Mouse (Mus musculus): ENCODE data around the gene Cabp2.
"Not testable (repeated sequence)": the region's sequence is repeated elsewhere in the genome, so short reads cannot be mapped to it uniquely, and the experiment has no call there.

The Cabp2 gene

DNA sequence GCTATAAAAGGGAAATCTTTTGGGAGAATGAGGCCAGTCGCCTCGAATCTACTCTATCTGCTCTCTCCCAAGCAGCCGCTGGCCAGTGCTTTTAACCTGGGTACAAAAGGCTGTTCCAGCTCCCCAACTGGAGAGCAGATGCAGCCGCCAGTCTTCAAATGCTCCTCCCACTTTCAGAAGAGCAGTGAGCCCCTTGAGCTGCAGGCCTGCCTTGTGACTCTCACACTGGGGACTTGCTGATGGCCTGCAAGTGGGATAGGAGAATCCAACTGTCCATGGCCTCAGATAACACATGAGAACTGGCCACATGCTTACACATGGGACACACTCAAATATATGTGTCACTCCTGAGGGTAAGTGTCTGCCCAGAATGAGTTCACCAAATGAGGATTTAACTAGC lies 24.7 kb upstream of the Cabp2 start:
- DNase-seq: no peak

DNA sequence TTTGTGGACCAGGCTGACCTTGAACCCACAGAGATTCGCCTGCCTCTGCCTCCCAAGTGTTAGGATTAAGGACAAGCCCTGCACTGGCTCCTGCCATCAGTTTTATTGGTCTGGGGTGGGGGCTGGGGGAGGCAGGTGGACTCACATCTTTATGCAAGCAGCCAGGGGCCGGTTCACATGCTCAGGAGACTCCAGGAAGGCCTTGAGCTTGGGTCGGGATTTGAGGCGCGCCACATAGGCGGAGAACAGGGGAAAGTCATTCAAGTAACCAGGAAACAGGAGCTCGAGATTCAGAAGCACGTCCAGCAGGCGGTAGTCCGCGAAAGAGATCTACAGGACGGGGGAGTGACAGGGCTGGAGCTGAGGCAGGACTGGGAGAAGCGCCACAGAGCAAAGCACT lies 24.0 kb upstream of the Cabp2 start:
- no peak for DNase-seq

DNA sequence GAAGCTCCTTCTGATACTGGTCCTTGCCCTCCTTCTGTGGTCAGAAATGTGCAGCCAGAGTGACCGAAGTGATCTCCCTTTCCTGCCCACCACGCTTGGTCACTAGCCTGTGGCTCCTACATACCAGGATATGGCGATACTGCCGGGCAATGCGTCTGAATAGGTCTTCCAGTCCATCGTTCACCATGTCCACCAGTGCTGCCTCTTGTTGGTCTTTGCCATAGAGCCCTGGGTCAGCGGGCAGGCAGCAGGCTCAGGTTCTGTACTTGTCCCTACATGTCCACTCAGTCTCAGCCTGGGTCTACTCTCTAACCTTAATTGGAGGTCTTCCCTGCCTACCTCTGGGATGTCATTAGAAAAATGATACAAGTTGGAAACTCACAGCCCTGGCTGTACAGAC lies 23.4 kb upstream of the Cabp2 start:
- DNase-seq: no peak

DNA sequence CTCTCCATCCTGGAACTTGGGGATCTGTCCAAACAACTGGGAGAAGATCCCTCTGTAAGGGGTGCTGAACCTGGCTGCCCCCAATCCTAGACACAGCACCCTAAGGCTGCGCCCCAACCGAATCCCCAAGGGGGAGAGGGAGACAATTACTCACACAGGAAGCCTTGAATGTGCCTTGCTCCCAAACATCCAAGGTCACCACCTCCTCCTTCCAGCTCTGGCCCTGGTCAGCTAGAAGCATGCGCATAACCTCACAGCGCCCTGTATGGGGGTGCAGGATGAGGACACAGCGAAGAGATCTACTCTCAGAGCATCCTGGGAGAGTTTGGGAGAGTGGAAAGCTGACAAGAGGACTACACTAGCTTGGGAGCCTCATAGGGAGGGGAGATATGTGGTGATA lies 22.8 kb upstream of the Cabp2 start:
- DNase-seq: no peak

DNA sequence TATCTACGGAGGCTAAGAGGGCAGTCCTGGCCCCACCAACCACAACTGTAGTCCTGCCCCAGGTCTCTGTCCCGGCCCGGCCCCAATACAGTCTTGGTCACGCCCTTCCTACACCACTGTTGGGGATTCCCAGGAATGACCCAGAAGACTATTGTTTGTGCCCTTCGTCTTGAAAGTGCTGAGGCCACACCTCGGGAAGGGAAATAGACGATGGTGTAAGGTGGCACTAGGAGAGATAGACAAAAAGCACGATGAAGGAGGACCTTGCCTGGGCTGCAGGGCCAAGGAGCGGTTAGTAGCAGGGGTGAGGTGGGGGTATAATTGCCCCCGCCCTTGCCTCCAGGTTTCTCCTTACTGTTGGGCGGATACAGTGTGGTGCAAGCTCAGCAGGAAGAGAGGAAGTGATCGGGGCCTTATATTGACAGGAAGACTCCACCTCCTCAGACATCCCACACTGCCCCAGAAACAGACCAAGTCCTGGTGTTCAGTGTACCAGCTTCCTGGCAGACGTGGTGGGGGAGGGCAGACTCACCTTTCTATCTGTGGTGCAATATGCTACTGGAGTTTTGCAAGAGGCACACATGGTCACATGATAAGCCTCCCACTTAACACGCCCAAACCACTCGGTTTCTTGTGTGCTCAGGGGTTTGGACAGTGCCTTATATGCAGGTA lies 22.2 kb upstream of the Cabp2 start, which contains the start of gene Gstp3:
Gene Gstp3 (minus strand): TSS at position 501 of the 672 bp plus-strand sequence.
- DNase-seq: no peak

DNA sequence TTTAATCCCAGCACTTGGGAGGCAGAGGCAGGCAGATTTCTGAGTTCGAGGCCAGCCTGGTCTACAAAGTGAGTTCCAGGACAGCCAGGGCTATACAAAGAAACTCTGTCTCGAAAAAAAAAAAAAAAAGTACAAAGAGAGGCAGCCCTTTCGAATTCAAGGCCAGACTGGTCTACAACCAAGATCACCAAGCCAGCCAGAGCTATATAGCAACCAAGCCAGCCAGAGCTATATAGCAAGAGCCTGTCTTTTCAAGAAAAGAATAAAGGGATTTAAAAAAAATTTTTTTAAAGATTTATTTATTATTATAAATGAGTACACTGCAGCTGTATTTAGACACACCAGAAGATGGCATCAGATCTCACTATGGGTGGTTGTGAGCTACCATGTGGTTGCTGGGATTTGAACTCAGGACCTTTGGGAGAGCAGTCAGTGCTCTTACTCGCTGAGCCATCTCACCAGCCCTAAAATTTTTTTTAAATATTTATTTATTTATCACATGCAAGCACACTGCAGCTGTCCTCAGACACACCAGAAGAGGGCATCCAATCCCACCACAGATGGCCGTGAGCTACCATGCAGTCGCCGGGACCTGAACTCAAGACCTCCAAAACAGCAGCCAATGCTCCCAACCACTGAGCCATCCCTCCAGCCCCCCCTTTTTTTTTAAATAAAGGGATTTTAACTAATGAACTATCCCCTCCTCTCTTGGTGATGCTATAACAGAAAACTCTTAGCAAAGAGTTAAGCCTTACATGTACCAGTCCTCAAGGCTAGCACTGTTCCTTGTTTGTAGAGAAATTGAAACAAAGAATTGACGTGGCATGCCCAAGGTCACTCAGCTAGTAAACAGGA lies 21.1 kb upstream of the Cabp2 start:
- DNase-seq: not testable (repeated sequence)

DNA sequence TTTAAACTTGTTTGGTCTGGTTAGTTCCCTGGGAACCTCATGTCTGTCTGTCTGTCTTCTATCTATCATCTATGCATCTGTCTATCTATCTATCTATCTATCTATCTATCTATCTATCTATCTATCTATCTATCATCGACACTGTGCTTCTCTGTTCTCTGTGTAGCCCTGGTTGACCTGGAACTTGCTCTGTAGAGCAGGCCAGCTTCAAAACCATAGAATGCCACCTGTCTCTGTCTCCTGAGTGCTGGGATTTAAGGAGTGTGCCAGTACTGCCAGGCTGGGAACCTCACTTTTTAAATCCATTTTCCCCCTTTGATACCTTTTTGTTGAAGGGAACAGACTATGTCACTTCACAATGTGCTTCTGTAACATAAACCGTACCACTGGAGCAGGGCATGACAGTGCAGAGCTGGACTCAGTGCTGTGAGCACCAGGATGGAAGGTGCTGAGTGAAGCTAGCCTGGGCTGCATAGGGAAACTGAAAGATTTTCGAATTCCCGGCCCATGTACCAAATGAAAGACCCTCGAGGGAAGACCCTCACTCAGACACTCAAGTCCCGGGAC lies 20.4 kb upstream of the Cabp2 start:
- DNase-seq: no peak

DNA sequence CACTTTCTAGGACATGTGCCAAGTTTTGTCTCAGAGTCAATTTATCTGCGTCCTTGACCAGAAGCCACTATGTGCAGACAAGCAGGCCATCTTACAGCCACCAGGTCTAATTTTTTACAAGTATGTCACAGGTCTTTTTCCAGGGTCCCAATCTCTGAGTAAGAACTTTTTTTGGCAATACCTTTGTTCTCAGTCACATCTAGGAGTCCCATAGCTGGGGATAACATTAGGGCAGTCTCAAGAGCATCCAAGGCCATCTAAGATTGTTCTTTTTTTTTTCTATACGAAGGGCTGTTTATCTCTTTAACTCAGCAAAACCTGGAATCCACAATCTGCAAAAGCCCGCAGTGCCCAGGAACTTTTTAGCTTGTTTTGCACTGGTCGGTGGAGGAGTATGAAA lies 18.0 kb upstream of the Cabp2 start:
- not testable (repeated sequence) for DNase-seq

DNA sequence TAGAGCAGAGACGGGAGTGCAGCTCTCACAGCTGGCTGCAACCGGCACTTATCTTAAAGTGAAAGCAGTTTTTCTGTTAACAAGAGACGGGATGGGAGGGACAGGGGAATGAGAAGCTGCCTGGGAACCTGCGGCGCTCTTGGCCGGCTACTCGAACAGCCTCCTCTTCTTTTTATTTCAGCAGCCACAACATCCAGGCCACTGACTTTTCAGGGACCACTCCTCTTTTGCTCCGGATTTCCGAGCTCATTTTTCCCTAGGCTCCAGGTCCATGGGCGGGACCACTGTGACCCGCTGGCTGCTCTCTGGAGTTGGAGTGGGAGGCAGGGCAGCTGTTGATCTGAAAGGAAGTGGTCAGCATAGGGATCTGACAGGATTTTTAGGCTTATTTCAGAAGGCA lies 16.9 kb upstream of the Cabp2 start:
- not testable (repeated sequence) for DNase-seq

DNA sequence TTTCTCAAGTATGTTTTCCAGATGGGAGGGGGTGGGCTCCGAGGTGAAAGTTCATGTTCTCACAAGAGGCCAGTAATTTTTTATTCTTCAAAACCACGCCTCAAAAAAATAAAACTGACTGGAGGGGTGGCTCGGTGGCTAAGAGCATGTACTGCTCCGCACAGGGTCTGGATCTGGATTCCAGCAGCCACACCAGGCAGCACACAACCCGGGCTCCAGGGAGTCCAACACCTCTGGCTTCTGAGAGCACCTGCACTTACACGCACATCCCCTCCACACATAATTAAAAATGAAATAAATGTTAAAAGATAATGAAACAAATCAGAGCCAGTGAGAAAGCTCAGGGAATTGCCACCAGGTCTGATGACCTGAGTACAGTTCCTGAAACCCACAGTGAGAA lies 15.1 kb upstream of the Cabp2 start:
- DNase-seq: no peak

DNA sequence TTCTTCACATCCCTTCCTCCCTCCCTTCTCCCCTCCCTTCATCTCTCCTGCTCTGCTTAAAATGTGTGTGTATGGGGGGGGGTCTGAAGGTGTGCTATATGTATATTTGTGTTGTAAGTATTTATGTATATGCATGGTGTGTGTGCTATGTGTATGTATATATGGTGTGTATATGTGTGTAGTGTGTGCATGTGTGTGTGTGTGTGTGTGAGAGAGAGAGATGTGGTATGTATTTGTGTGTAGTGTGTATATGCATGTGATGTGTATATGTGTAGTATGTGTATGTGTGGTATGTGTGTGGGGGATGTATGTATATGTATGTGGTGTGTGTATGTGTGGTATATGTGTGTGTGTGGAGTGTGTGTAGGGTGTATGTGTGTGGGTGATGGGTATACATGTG lies 14.5 kb upstream of the Cabp2 start:
- no peak for DNase-seq

DNA sequence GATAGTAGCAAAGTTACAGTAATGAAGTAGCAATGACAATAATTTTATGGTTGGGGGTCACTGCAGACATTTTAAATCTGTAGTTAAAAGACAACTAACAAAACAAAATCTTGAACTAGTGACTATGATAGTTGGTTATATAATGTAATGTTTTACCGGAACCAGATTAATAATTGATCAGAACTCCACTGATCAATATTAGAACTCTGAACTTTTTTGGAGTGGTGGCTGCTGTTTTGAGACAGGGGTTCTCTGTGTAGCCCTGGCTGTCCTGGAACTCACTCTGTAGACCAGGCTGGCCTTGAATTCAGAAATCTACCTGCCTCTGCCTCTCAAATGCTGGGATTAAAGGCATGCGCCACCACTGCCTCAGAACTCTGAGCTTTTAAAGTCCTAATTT lies 13.1 kb upstream of the Cabp2 start:
- not testable (repeated sequence) for DNase-seq

DNA sequence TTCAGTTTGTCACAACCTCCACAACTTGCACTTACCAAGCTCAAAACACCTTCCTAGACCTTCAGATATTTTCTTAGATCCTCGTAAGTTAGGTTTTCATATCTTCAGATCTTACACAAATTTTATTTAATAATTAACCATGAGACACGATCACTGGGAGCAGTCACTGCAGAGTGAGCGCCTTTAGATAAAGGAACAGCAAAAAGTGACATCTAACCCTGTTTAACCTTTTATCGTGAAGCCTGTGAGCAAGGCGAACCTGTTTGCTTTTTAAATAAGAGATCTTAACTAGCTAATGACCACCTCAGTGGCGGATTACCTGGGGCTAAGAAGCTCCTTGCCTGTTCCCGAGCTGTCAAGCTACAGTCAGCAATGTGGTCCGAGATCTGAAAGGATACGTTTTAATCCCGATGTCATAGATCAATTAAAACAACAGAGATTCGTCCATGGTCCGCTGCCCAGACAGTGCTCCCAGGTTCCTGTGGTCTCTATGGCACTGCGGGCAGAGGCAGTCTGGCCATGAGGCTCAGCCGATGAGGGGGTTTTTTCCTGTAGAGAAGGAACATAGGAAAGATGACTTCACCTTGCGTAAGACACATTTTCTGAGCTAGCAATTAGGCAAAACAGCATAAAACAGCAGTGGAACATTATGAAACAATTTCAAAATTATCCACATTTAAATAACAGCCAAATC lies 12.5 kb upstream of the Cabp2 start:
- DNase-seq: no peak

DNA sequence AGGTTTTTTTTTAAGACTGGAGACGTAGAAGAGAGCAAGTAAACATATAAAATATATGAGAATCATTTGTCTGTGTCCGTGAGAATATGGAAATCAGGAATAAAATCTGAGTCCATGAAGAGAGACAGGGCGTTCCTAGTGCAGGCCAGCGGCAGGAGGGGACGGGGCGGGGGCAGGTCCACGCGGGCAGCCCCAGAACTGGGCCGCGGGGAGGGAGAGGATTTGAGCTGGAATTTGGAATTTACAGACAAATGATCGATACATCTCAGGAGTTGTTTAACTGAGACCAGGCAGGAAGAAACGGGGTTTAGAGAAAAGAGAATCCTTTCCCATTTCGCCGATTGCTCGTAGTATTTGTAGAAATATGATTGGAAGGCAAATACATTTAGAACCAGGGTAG lies 11.1 kb upstream of the Cabp2 start:
- DNase-seq: no peak

DNA sequence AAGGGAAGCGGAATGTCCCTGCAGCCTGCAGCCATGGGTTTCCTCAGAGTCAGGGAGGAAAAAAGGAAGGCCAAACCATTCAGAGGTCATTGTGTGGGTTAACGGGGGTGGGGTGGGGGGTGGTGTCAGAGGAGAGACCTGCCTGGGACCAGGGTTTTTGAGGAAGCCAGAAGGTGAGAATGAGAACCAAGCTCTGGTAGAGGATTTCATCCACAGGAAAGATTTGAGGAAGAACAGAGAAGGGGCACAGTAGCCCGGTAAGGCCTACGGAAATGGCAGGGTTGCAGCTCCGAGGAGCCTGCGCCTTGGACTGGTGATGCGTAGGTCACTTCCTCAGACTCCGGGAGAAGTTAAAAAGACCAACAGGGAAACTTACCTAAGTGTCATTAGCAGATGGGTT lies 10.6 kb upstream of the Cabp2 start:
- no peak for DNase-seq

DNA sequence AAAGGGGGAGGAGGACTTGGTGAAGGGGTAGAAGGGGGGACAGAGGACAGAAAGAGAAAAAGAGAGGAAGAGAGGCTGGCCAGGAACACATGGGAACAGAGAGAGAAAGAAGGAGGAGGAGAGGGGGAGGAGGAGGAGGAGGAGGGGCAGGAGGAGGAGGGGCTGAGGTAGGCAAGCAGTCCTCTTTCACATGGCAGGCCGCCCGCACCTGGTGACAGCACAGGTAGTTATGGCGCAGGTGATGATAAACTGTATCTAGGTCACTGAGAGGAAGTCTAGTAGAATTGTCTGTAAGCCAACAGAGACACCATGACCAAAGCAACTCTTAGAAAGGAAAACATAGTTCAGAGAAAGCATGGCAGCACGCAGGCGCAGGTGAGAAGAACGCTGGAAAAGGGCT lies 10.0 kb upstream of the Cabp2 start:
- DNase-seq: no peak

DNA sequence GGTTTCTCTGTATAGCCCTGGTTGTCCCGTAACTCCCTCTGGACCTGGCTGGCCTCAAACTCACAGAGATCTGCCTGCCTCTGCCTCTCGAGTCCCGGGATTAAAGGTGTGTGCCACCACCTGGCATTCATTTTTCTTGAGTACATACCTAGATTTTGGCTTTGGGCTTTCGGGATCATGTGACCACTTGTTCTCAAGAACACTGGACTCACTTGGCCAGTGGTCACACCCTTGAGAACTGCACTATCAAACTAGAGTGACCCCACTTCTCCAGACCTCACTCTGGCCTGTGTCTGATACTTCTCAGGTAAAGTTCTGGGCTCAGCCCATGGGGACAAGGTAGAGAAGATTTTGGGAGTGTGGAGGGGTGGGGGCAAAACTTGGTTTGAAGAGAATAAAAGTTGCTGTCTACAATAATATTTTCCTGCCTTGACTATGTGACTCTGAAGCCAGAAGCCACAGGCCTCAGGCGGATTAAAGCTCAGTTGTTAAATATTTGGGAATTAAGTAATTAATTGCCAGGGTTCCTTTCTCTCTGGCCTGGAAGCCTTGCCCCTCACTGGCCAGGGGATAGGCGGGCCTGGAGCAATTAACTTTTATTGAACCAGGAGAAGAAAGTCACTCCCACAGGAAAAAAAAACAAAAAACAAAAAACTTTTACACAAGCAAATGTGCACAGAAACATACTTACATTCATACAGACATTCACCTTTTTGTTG lies 8.5 kb upstream of the Cabp2 start:
- DNase-seq: no peak

DNA sequence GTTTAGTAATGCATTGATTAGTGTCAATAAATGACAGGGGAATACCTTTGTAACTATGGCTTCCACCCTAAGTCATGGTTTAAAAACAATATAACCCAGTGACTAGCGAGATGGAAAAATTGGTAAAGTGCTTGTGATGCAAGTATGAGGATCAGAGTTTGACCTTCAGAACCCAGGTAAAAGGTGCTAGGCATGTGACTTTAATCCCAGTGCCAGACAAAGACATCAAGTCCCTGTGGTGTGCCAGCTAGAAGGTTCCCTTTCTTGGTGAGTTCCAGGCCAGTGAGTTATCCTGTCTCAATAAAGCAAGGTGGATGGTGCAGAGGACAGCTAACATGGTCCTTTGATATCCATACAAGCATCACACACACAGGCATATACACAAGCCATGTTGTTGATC lies 5.8 kb upstream of the Cabp2 start:
- DNase-seq: no peak

DNA sequence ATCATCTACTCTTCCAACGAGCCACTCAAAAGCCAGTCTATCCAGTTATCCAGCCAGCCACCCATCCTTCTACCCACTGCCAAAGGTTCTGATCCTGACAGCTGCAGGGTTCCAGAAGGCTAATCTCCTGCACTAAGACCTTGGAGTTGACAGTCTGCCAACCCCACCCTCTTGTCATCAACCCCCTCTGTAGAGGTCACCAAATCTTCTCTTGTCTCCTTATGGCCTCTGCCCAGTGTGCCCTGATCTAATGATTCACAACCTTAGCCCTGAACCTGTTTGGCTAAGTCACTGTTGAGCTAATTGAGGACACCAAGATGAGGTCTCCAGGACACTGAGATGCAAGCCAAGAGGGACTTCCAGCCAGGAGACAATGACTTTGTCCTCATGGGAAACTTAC lies 1.8 kb upstream of the Cabp2 start:
- DNase-seq: no peak

DNA sequence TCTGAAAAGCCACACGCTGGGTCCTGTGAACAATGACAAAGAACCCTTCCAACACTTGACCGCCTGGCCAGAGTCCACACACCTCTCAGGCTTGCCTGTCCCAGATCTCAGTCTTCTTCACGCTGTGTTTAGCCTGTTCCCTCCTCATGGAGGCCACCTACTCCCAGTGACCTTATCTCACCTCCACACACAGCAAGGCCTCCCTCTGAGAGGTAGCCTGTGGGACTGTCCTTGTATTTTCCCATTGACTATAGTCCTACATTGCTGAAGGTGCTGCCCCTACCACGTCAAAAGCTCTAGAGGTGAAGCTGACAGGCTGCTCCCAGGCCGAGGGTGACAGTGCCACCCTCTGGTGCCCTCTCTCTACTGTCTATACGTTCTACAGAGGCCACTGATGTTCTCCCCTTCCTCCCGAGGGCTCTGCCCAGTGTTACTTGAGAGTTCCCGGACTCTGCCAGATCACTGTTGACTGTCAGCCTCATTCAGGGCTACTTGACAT lies 818 bp upstream of the Cabp2 start:
- no peak for DNase-seq

DNA sequence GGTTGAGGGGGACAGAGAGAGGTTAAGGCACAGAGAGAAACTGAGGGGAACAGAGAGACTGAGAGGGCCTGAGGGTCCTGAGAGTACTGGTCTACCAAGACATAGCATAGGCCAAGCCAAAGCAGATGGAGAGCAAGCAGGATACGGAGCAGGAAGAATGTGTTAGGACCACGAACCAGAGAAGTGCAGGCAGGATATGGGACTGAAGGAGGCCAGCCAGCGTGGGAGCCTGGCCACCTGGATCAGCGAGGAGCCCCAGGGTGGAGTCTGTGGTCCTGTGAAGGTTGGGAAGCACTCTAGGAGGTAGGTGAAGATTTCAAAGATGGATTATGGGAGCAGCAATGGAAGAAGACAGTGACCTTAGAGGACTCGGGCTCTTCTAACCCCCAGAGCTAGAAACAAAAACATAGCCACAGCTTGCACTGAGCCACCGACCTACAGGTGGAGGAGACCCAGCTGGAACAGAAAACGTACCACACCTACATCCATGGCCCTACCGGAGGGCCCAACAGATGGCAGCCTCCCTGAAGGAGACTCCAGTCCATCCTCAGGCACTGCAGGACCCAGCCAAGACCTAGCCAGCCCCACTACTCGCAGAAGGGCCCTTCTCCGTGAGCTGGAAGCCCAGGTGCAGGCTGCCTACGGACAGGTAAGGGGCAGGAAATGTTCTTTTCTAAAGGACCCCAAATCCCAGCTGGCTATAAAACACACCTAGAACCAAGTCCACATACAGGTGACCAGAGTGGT lies 1.0 kb downstream of the Cabp2 start:
- DNase-seq: no peak

DNA sequence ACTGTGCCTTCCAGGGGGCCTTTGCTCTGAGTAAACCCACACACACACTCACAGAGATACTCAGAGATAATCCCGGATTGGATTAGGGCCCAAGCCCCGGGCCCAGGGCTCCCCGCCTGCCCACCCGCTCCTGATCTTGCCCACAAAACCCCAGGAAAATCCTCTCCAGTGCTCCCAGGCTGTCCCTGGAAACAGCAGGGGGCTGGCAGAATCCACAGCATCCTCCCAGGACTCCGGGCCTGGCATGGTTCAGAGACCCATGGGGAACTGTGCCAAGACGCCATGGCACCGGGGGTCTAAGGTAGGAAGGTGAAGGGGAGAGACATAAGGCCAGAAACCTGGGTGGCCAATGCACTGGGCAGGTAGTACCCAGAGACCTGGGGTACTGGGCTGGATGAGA lies 1.9 kb downstream of the Cabp2 start:
- DNase-seq: no peak

Data from right cerebral cortex, postnatal 14 days (tissue).